Mouse (Mus musculus): ENCODE results near the gene Gm13691.

DNA sequence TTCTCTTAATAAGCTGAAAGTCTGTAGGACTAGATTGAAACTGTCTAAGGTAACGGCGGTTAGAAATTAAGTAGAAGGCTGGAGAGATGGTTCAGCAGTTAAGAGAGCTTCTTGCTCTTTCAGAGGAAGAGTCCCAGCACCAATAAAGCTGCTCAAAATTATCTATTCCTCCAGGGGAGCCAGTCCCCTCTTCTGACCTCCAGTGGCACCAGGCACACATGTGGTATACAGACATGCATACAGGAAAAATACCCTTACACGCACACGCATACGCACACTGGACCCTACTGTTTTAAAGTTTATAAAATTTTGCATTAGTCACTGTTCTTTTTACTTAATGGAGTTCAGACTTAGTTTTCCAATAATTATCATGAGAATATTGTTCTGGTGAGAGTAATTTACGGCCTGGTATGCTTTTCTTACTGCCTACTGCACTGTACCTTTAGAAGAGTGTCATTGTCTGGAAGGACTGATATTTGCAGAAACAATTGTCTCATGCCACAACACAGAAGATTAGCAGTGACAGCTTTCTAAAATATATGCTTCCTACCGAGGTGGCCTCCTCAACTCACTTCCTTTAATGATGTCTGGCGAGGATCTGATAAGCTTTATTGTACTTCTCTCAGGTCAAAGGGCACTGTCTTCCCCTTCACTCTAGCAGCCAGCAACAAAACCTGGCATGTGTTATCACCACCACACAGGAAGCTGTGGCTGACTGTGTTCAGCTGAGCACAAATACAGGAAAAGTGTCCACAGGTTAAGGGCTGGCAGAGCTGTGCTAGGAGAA is 29.4 kb downstream of the Gm13691 start:
- TF ChIP-seq POLR2A (IDR thresholded peaks at IDR 0.05; ENCODE audit: extremely low read depth, insufficient read depth, low read length) (no peak), CTCF (IDR thresholded peaks at IDR 0.05; ENCODE audit: low read depth, low read length) (no peak)
